Mouse (Mus musculus) intestine, embryonic 14.5 days (tissue): Measurements from ENCODE around the gene Tut7. TPM values are rescaled to one million over a fixed set of nuclear protein-coding genes. Genes with fewer than 3 reads are reported as not detected.
A peak's percentile ranks its signal among the peaks of the same experiment; 100 is the strongest.

Experiments used
- ATAC-seq: fragments of 200-750 bp; cut with Nextera tagmentation; replicated peaks from 2 replicates; pipeline ENCODE4 v1.8.0; 2017; ENCODE audit warnings: low read depth, moderate number of reproducible peaks, moderate TSS enrichment, moderate library complexity; ENCODE audit not compliant: low FRiP score, low TSS enrichment
- DNase-seq: peaks from one replicate; pipeline ENCODE4 v3.0.0-alpha.2; 2018; ENCODE audit warnings: low spot score
- H3K27ac ChIP-seq: fragments of 300-500 bp; sonication (generic); 2 replicates; pipeline ENCODE4 v1.5.1; 2014; ENCODE audit warnings: low read depth, mild to moderate bottlenecking, control low read depth
- H3K27me3 ChIP-seq: fragments of 300-500 bp; sonication (generic); replicated peaks from 2 replicates; pipeline ENCODE4 v1.6.1; 2014; ENCODE audit warnings: low read length, control low read depth; ENCODE audit not compliant: control insufficient read depth, insufficient read depth
- H3K36me3 ChIP-seq: fragments of 300-500 bp; sonication (generic); 2 replicates; pipeline ENCODE4 v1.6.1; 2014; ENCODE audit warnings: low read length, control low read depth; ENCODE audit not compliant: control insufficient read depth, insufficient read depth
- H3K4me1 ChIP-seq: fragments of 300-500 bp; sonication (generic); replicated peaks from 2 replicates; pipeline ENCODE4 v1.6.1; 2014; ENCODE audit warnings: low read length, control low read depth, mixed read lengths; ENCODE audit not compliant: control insufficient read depth, insufficient read depth
- H3K4me2 ChIP-seq: fragments of 300-500 bp; sonication (generic); 2 replicates; pipeline ENCODE4 v1.6.1; 2014; ENCODE audit warnings: low read length
- H3K4me3 ChIP-seq: fragments of 300-500 bp; sonication (generic); 2 replicates; pipeline ENCODE4 v1.5.1; 2014; ENCODE audit warnings: low read depth, low read length, control low read depth, mixed read lengths
- H3K9ac ChIP-seq: fragments of 300-500 bp; sonication (generic); 2 replicates; pipeline ENCODE4 v1.6.1; 2014; ENCODE audit warnings: mild to moderate bottlenecking, low read length
- H3K9me3 ChIP-seq: fragments of 300-500 bp; sonication (generic); 2 replicates; pipeline ENCODE4 v1.6.1; 2016; ENCODE audit warnings: low read length, control low read depth; ENCODE audit not compliant: control insufficient read depth
- WGBS: fragments of 180-500 bp; shearing (Covaris S2); extraction: QIAGEN DNeasy Blood & Tissue Kit; methylation state at CpG from one replicate; pipeline ENCODE4 v1.1.7; 2014; 5-methylcytosine and 5-hydroxymethylcytosine counted together
- polyA plus RNA-seq: library from polyadenylated mRNA; unstranded; fragments of >200 nt; fragmentation: Nextera tagmentation; extraction: Ambion mirVana; gene quantifications from 2 replicates; pipeline ENCODE4 v1.2.1, GENCODE M21; 2014

The Tut7 gene
- 40.8 and 43.6 TPM in 2 replicates for polyA plus RNA-seq

GRCm38 (mm10) chr13:59822507-59823462 lies at the start of gene Tut7:
Tut7 (minus strand) TSS chr13:59823147.
- ATAC-seq = peak; percentile 98
- WGBS = under 1% methylated on average over 100 of the region's 100 CpGs
- H3K4me3 ChIP-seq = peak within 1 kb of the TSS; percentile 75

GRCm38 (mm10) chr13:59872446-59872845 lies 49.5 kb upstream of the Tut7 start:
- WGBS = 78% methylated on average over 7 of the region's 7 CpGs
- Histone ChIP-seq H3K27ac (no peak overlapping the region), H3K4me2 (no peak overlapping the region), H3K27me3 (no peaks in the 10 kb centered on the region), H3K4me3 (no peak overlapping the region), H3K36me3 (no peaks in the 10 kb centered on the region), H3K4me1 (peaks cover 12% of the 10 kb centered on the region), H3K9ac (no peak overlapping the region), H3K9me3 (no peaks in the 10 kb centered on the region)
- ATAC-seq = no peak
- no peak for DNase-seq

More at GRCm38 (mm10) chr13:59822507-59823462, at the start of gene Tut7:
- no peaks in the 10 kb centered on the region for H3K27me3 ChIP-seq
- H3K4me1 ChIP-seq = peaks cover 27% of the 10 kb centered on the region
- H3K4me2 ChIP-seq = peak within 1 kb of the TSS; percentile 62
- peak within 1 kb of the TSS; percentile 89 for H3K9ac ChIP-seq
- H3K9me3 ChIP-seq = no peaks in the 10 kb centered on the region
- DNase-seq = peak; percentile 95
- peak within 1 kb of the TSS; percentile 88 for H3K27ac ChIP-seq
- peaks cover 12% of the 10 kb centered on the region for H3K36me3 ChIP-seq

- no peak overlapping the region for H3K4me3 ChIP-seq
- H3K9ac ChIP-seq = no peak overlapping the region
- no peaks in the 10 kb centered on the region for H3K27me3 ChIP-seq
- no peaks in the 10 kb centered on the region for H3K36me3 ChIP-seq
- WGBS = 88% methylated on average over 5 of the region's 5 CpGs
- peaks cover 12% of the 10 kb centered on the region for H3K4me1 ChIP-seq
- H3K4me2 ChIP-seq = no peak overlapping the region
- H3K9me3 ChIP-seq = no peaks in the 10 kb centered on the region
- DNase-seq (no peak), ATAC-seq (no peak)
- H3K27ac ChIP-seq = no peak overlapping the region
Observed at GRCm38 (mm10) chr13:59870004-59870403, 47.1 kb upstream of the Tut7 start.

- DNase-seq (no peak), ATAC-seq (no peak)
- Histone ChIP-seq H3K36me3 (no peaks in the 10 kb centered on the region), H3K4me2 (no peak overlapping the region), H3K27ac (no peak overlapping the region), H3K9me3 (no peaks in the 10 kb centered on the region), H3K4me3 (no peak overlapping the region), H3K4me1 (no peaks in the 10 kb centered on the region), H3K27me3 (no peaks in the 10 kb centered on the region), H3K9ac (no peak overlapping the region)
- 75% methylated on average over 9 of the region's 9 CpGs for WGBS
Observed at GRCm38 (mm10) chr13:59868011-59868649, 45.2 kb upstream of the Tut7 start.

- Histone ChIP-seq H3K4me3 (no peak overlapping the region), H3K27me3 (no peaks in the 10 kb centered on the region), H3K36me3 (no peaks in the 10 kb centered on the region), H3K4me2 (no peak overlapping the region), H3K9ac (no peak overlapping the region), H3K27ac (no peak overlapping the region), H3K4me1 (no peaks in the 10 kb centered on the region), H3K9me3 (no peaks in the 10 kb centered on the region)
- 85% methylated on average over 7 of the region's 7 CpGs for WGBS
- ATAC-seq = no peak
- DNase-seq = no peak
Observed at GRCm38 (mm10) chr13:59867103-59867502, 44.2 kb upstream of the Tut7 start.

GRCm38 (mm10) chr13:59859515-59859914 lies 36.6 kb upstream of the Tut7 start:
- Histone ChIP-seq H3K36me3 (no peaks in the 10 kb centered on the region), H3K27me3 (peaks cover 5% of the 10 kb centered on the region; the same call in 1 of the 2 replicates), H3K9me3 (no peaks in the 10 kb centered on the region), H3K9ac (no peak overlapping the region), H3K4me2 (no peak overlapping the region), H3K4me3 (no peak overlapping the region), H3K4me1 (no peaks in the 10 kb centered on the region), H3K27ac (no peak overlapping the region)
- WGBS = 74% methylated on average over 7 of the region's 7 CpGs
- no peak for DNase-seq
- no peak for ATAC-seq

- no peak overlapping the region for H3K27ac ChIP-seq
- no peaks in the 10 kb centered on the region for H3K36me3 ChIP-seq
- H3K4me3 ChIP-seq = no peak overlapping the region
- no peaks in the 10 kb centered on the region for H3K4me1 ChIP-seq
- DNase-seq = peak; percentile 79
- no peaks in the 10 kb centered on the region for H3K9me3 ChIP-seq
- WGBS = 55% methylated on average over 20 of the region's 20 CpGs
- H3K9ac ChIP-seq = no peak overlapping the region
- ATAC-seq = no peak
- H3K4me2 ChIP-seq = no peak overlapping the region
- H3K27me3 ChIP-seq = peaks cover 5% of the 10 kb centered on the region; the same call in 1 of the 2 replicates
Observed at GRCm38 (mm10) chr13:59856286-59857070, 33.5 kb upstream of the Tut7 start.

GRCm38 (mm10) chr13:59853471-59853870 lies 30.5 kb upstream of the Tut7 start:
- WGBS = 54% methylated on average over 9 of the region's 9 CpGs
- ATAC-seq (no peak), DNase-seq (no peak)
- peaks cover 5% of the 10 kb centered on the region; the same call in 1 of the 2 replicates for H3K27me3 ChIP-seq
- no peak overlapping the region for H3K9ac ChIP-seq
- H3K4me1 ChIP-seq = no peaks in the 10 kb centered on the region; the same call in 1 of the 2 replicates
- H3K4me3 ChIP-seq = no peak overlapping the region
- H3K4me2 ChIP-seq = no peak overlapping the region
- H3K9me3 ChIP-seq = no peaks in the 10 kb centered on the region
- no peaks in the 10 kb centered on the region for H3K36me3 ChIP-seq
- H3K27ac ChIP-seq = no peak overlapping the region
